Mouse (Mus musculus) heart, embryonic 16.5 days (tissue): ENCODE measurements around the gene Gsdma2. TPM values are rescaled to one million over a fixed set of nuclear protein-coding genes. Genes with fewer than 3 reads are reported as not detected.
"Not testable (repeated sequence)": the region's sequence is repeated elsewhere in the genome, so short reads cannot be mapped to it uniquely, and the experiment has no call there.

Experiments used
- ATAC-seq: fragments of 200-750 bp; cut with Nextera tagmentation; replicated peaks from 2 replicates; pipeline ENCODE4 v1.8.0; 2017; ENCODE audit warnings: moderate number of reproducible peaks; ENCODE audit not compliant: insufficient read depth, low FRiP score; ENCODE audit errors: extremely low read depth
- H3K27ac ChIP-seq: fragments of 300-500 bp; sonication (generic); 2 replicates; pipeline ENCODE4 v1.5.1; 2014; ENCODE audit warnings: mild to moderate bottlenecking, low read length, control low read depth, moderate library complexity
- H3K27me3 ChIP-seq: fragments of 300-500 bp; sonication (generic); 2 replicates; pipeline ENCODE4 v1.6.1; 2014; ENCODE audit warnings: low read length, mixed read lengths; ENCODE audit not compliant: control insufficient read depth, insufficient read depth
- H3K36me3 ChIP-seq: fragments of 300-500 bp; sonication (generic); 2 replicates; pipeline ENCODE4 v1.6.1; 2014; ENCODE audit not compliant: control insufficient read depth, insufficient read depth
- H3K4me1 ChIP-seq: fragments of 300-500 bp; sonication (generic); 2 replicates; pipeline ENCODE4 v1.6.1; 2014; ENCODE audit warnings: low read length, mixed read lengths; ENCODE audit not compliant: control insufficient read depth, insufficient read depth
- H3K4me2 ChIP-seq: fragments of 300-500 bp; sonication (generic); 2 replicates; pipeline ENCODE4 v1.6.1; 2014; ENCODE audit warnings: low read depth, mild to moderate bottlenecking, control low read depth, low read length
- H3K4me3 ChIP-seq: fragments of 300-500 bp; sonication (generic); 2 replicates; pipeline ENCODE4 v1.5.1; 2014; ENCODE audit warnings: mild to moderate bottlenecking, control low read depth, low read length
- H3K9ac ChIP-seq: fragments of 300-500 bp; sonication (generic); 2 replicates; pipeline ENCODE4 v1.6.1; 2014; ENCODE audit warnings: low read length, control low read depth
- H3K9me3 ChIP-seq: fragments of 300-500 bp; sonication (generic); replicated peaks from 2 replicates; pipeline ENCODE4 v1.6.1; 2016; ENCODE audit warnings: low read length; ENCODE audit not compliant: control insufficient read depth
- WGBS: fragments of 180-500 bp; shearing (Covaris S2); extraction: QIAGEN DNeasy Blood & Tissue Kit; methylation state at CpG from one replicate; pipeline ENCODE4 v1.1.7; 2014; 5-methylcytosine and 5-hydroxymethylcytosine counted together
- polyA plus RNA-seq: library from polyadenylated mRNA; unstranded; fragments of >200 nt; fragmentation: Nextera tagmentation; extraction: Ambion mirVana; gene quantifications from 2 replicates; pipeline ENCODE4 v1.2.1, GENCODE M21; 2015

The Gsdma2 gene
- polyA plus RNA-seq, 1 experiment from 2014 or later: 0.18 TPM

DNA sequence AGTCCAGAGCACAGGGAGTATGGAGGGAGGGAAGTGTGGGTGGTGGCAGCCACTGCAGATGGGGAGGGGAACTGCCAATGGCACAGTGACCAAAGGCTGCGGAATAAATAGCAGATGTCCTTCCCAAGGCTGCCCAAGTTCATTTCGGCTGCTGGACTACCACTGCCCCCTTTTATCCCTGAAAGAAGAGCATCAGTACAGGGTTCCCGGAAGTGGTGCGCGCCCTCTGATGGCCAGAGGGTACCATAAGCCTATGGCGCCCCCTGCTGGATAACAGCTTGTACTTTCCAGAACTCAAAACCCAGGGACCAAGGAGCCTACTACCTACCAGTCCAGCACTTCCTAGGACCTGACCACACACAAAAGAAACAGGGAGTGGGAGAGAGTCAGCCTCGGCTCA lies 26.6 kb downstream of the Gsdma2 start:
- not testable (repeated sequence) for H3K36me3 ChIP-seq, H3K9me3 ChIP-seq, H3K4me3 ChIP-seq, H3K4me1 ChIP-seq, H3K9ac ChIP-seq, H3K27me3 ChIP-seq, H3K4me2 ChIP-seq, H3K27ac ChIP-seq
- ATAC-seq: peak; percentile 52; the same call in 1 of the 2 replicates
- WGBS: 4% methylated on average over 6 of the region's 7 CpGs

DNA sequence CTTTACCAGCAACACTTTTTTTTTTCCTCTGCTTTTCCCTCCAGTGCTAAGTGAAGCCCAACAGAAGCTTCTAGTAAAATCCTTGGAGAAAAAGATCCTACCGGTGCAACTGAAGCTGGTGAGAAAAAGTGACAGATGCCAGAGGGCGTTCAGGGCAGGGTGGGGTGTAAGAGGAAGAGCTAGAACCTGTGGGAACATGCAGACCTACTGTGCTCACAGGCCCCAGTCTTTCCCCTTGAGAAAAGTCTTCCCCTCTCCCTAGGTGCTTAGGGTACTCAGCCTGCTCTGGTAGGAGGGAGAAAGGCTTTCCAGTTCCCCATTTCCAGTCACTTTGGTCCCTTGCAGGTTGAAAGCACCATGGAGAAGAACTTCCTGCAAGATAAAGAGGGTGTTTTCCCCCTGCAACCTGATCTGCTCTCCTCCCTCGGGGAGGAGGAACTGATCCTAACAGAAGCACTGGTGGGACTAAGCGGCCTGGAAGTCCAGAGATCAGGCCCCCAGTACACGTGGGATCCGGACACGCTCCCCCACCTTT lies 29.3 kb downstream of the Gsdma2 start:
- Histone ChIP-seq H3K27me3 (no peaks in the 10 kb centered on the region), H3K9ac (no peak overlapping the region), H3K4me2 (no peak overlapping the region), H3K27ac (no peak overlapping the region), H3K4me1 (no peaks in the 10 kb centered on the region), H3K9me3 (no peaks in the 10 kb centered on the region), H3K4me3 (no peak overlapping the region), H3K36me3 (no peaks in the 10 kb centered on the region)
- no peak for ATAC-seq
- 31% methylated on average over 7 of the region's 7 CpGs for WGBS

DNA sequence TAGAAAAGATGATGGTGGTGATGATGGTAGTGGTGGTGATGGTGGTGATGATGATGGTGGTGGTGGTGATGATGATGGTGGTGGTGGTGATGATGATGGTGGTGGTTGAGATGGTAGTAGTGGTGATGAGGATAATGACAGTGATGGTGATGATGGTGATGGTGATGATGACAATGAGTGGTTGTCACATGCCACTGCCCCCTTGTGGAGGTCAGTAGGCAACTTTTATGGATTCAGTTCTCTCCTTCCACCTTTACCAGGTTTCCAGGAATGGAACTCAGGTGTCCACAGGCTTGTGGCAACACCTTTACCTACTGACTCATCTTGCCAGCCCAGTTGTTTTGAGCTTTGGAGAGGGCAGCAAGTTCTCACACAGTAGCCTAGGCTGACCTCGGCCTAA lies 33.5 kb downstream of the Gsdma2 start:
- WGBS: 86% methylated on average over 1 of the region's 1 CpGs
- no peak overlapping the region for H3K4me3 ChIP-seq
- ATAC-seq: no peak
- H3K36me3 ChIP-seq: no peaks in the 10 kb centered on the region
- H3K9ac ChIP-seq: no peak overlapping the region
- no peak overlapping the region for H3K4me2 ChIP-seq
- H3K27ac ChIP-seq: no peak overlapping the region
- no peaks in the 10 kb centered on the region for H3K9me3 ChIP-seq
- peaks cover 9% of the 10 kb centered on the region for H3K4me1 ChIP-seq
- no peaks in the 10 kb centered on the region for H3K27me3 ChIP-seq

DNA sequence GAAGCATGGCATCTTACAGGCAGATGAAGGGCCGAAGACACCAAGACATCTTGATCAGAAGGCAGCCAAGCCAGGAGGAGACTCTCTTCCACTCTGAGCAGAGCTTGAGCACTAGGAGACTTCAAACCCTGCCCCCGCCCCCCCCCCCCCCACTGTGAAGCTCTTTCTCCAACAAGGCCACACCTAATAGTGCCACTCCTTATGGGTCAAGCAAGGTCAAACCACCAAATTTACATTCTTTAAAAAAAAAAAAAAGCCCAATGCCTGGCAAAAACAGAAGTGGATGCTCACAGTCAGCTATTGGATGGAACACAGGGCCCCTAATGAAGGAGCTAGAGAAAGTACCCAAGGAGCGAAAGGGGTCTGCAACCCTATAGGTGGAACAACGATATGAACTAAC lies 34.0 kb downstream of the Gsdma2 start:
- H3K27ac ChIP-seq, ATAC-seq, H3K4me1 ChIP-seq, H3K4me3 ChIP-seq, H3K9me3 ChIP-seq, H3K36me3 ChIP-seq, H3K9ac ChIP-seq, H3K27me3 ChIP-seq, H3K4me2 ChIP-seq: not testable (repeated sequence)
- WGBS: 84% methylated on average over 4 of the region's 4 CpGs

DNA sequence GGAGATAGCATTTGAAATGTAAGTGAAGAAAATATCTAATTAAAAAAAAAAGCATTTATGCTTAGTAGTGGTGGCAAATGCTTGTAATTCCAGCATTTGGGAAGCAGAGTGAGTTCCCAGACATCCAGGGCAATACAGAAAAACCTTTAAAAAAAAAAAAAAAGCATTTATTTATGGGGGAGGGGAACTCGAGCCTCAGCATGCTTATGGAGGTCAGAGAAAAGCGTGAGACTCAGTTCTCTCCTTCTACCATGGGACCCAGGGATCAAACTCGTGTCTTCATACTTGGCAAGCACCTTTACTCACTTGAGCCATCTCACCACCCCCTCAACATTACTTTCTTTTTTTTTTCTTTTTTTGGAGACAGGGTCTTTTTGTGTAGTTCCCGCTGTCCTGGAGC lies 34.6 kb downstream of the Gsdma2 start:
- H3K4me2 ChIP-seq: no peak overlapping the region

DNA sequence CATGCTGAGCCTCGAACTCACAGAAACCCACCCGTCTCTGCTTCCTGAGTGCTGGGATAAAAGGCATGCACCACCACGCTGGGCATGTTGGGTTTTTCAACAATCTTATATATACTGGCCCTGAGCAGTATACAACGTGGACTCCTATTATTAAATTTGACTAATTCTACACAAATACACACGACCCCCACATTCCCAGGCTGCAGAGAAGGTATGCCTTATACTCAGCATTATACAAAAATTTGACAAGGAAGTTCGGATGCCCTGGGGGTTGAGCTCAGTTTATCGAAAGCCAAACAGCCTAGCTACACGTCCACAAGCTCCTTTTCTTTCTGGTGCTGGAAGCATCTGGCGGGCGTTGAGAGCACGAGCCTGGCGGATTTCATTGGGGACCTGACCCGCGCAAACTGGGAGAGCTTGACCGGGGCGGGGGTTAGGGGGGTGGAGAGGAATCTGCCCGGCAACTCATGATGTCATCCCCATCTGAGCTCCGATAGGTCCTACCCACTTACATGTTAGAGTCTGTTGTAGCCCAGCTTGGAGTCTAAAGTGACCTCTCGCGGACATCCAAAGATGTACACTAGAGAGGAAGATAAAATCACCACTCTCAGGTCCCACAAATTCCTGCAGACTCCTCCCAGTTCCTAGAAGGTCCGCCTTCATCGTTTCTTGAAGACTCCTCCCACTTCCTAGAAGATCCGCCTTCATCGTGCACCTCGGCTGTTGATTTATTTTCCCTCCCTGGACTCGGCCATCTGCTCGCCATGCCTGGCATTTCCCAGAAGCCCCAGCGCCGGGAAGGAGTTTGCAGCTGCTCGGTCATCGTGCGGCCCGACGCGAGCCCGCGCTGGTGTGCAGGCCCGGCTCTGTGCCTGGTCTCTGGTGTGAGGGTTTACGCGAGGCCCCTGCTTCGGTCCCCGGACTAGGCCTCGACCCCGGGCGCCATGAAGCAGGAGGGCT lies 35.5 kb downstream of the Gsdma2 start, which contains the start of gene Psmd3:
Gene Psmd3, plus strand, starts transcription at position 769 of the 960 bp plus-strand sequence.
- WGBS: 5% methylated on average over 45 of the region's 45 CpGs
- peak within 1 kb of the TSS; percentile 85 for H3K27ac ChIP-seq
- peaks cover 9% of the 10 kb centered on the region for H3K4me1 ChIP-seq
- no peaks in the 10 kb centered on the region for H3K9me3 ChIP-seq
- H3K4me2 ChIP-seq: peak within 1 kb of the TSS; percentile 93
- H3K4me3 ChIP-seq: peak within 1 kb of the TSS; percentile 100
- H3K36me3 ChIP-seq: peaks cover 18% of the 10 kb centered on the region
- peak; percentile 95 for ATAC-seq
- no peaks in the 10 kb centered on the region for H3K27me3 ChIP-seq
- H3K9ac ChIP-seq: peak within 1 kb of the TSS; percentile 100

More for the DNA sequence above, 34.6 kb downstream of the Gsdma2 start:
- no peaks in the 10 kb centered on the region for H3K27me3 ChIP-seq
- whole genome bisulfite sequencing: 72% methylated on average over 4 of the region's 4 CpGs
- no peak for ATAC-seq
- H3K9ac ChIP-seq: no peak overlapping the region
- no peak overlapping the region for H3K4me3 ChIP-seq
- no peak overlapping the region for H3K27ac ChIP-seq
- no peaks in the 10 kb centered on the region for H3K9me3 ChIP-seq
- H3K4me1 ChIP-seq: peaks cover 9% of the 10 kb centered on the region
- peaks cover 11% of the 10 kb centered on the region for H3K36me3 ChIP-seq

DNA sequence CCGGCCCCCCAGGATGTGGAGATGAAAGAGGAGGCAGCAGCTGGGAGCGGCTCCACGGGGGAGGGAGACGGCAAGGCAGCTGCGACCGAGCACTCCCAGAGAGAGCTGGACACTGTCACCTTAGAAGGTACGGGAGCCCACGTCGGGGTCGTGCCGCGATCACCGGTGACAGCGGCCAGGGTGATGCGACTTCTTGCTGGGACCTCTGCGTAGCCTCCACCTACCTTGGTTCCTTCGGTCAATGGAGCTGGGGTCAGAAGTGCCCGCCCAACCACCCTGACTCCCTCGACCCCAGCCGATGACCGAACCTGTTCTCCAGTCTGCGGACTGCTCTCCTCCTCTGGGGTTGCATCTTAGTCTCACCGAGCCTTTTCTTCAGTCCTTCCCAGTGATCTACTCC lies 36.3 kb downstream of the Gsdma2 start:
- Histone ChIP-seq H3K9me3 (no peaks in the 10 kb centered on the region), H3K9ac (peak overlapping the region; percentile 100), H3K4me1 (peaks cover 9% of the 10 kb centered on the region), H3K27me3 (no peaks in the 10 kb centered on the region), H3K27ac (peak overlapping the region; percentile 85), H3K4me3 (peak overlapping the region; percentile 100), H3K36me3 (peaks cover 26% of the 10 kb centered on the region), H3K4me2 (peak overlapping the region; percentile 93)
- under 1% methylated on average over 23 of the region's 23 CpGs for WGBS
- ATAC-seq: no peak; the same call in 1 of the 2 replicates

DNA sequence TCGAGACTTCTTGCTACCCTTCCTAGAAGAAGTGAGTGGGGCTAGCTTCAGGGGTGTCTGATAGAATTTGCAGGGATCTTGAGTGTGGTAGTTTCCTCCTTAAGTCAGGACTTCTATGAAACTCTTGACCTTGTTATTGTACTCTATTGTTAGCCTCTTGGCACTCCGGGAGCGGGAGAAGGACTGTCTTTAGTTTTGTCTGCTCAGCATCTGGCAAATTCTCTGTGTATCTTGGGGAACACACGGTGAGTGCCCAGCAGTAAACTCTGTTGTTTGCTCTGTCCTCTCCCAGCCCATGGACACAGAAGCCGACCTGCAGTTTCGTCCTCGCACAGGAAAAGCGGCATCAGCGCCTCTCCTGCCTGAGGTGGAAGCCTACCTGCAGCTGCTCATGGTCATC lies 39.1 kb downstream of the Gsdma2 start:
- no peak overlapping the region for H3K4me2 ChIP-seq
- no peak overlapping the region for H3K27ac ChIP-seq
- H3K9ac ChIP-seq: no peak overlapping the region
- H3K4me1 ChIP-seq: peaks cover 9% of the 10 kb centered on the region
- 91% methylated on average over 9 of the region's 9 CpGs for WGBS
- no peak overlapping the region for H3K4me3 ChIP-seq
- ATAC-seq: no peak
- peaks cover 43% of the 10 kb centered on the region for H3K36me3 ChIP-seq
- no peaks in the 10 kb centered on the region for H3K9me3 ChIP-seq
- H3K27me3 ChIP-seq: no peaks in the 10 kb centered on the region

DNA sequence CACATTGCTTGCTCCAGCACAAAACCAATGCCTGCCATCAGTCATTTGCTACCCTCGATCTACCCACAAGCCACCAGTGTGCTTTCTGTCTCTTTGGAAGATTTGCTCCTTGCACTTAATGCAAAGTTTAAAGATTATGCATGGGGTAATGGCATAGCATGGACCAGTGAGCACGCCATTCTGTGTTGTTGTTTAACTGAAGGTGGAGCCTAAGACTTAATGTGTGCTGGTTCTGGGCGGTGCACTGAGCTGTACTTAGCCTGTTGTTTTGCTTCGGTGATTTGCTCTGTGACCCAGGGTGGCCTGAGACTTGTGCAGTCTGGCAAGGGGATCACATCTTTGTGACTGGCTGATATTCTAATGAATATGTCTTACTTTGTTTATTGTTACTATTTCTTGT lies 40.4 kb downstream of the Gsdma2 start:
- Histone ChIP-seq H3K9me3 (no peaks in the 10 kb centered on the region), H3K4me2 (no peak overlapping the region), H3K4me1 (peaks cover 6% of the 10 kb centered on the region), H3K27ac (no peak overlapping the region), H3K27me3 (no peaks in the 10 kb centered on the region), H3K36me3 (peaks cover 56% of the 10 kb centered on the region), H3K4me3 (no peak overlapping the region), H3K9ac (no peak overlapping the region)
- 89% methylated on average over 4 of the region's 4 CpGs for WGBS
- no peak for ATAC-seq
